Mouse (Mus musculus): ENCODE results near the gene Skiv2l. TPM values are rescaled to one million over a fixed set of nuclear protein-coding genes. Genes with fewer than 3 reads are reported as not detected.
A peak's percentile ranks its signal among the peaks of the same experiment; 100 is the strongest.
"Not testable (repeated sequence)": the region's sequence is repeated elsewhere in the genome, so short reads cannot be mapped to it uniquely, and the experiment has no call there.

Skiv2l gene
- total RNA-seq, 2 experiments from 2014 or later, result 22.6 to 24.5 TPM

GRCm38 (mm10) chr17:34836856-34837221, 13.2 kb downstream of the Skiv2l start, which contains the start of the genes Stk19 and Dxo:
Gene Stk19, minus strand, starts transcription at chr17:34836945.
Gene Dxo, plus strand, starts transcription at chr17:34837019.
- DNase-seq, result peak; percentile 96
- intact Hi-C loops (cut with DNase I), result loop anchor here (1.0 to 10.0 kb wide), 3 partner anchors 13 to 298 kb away; partner anchors contain the start of genes Apom, Bag6, Nelfe and Skiv2l

- intact Hi-C loops (cut with DNase I), result loop anchor here (5.0 to 10.0 kb wide), 2 partner anchors 179 to 298 kb away; partner anchors contain the start of genes Apom and Bag6
- no peak for DNase-seq
These were observed 13.7 kb downstream of the Skiv2l start for GRCm38 (mm10) chr17:34836155-34836855.

GRCm38 (mm10) chr17:34830776-34831175, 19.2 kb downstream of the Skiv2l start:
- not testable (repeated sequence) for DNase-seq
- intact Hi-C loops (cut with DNase I), result loop anchor here (10.0 kb wide), 1 partner anchor 304 kb away; the partner anchor contains the start of genes Apom and Bag6

GRCm38 (mm10) chr17:34814818-34815370, 35.1 kb downstream of the Skiv2l start:
- no peak for DNase-seq
- intact Hi-C loops (cut with DNase I), result loop anchor here (5.0 kb wide), 1 partner anchor 163 kb away; no protein-coding TSS in a partner anchor

GRCm38 (mm10) chr17:34813747-34814146, 36.3 kb downstream of the Skiv2l start:
- peak; percentile 39 to 60 for DNase-seq
- intact Hi-C loops (cut with DNase I), result loop anchor here (1.0 to 5.0 kb wide), 2 partner anchors 82 to 161 kb away; no protein-coding TSS in a partner anchor

- no peak for DNase-seq
- intact Hi-C loops (cut with DNase I), result loop anchor here (5.0 kb wide), 1 partner anchor 159 kb away; no protein-coding TSS in a partner anchor
These were observed 38.7 kb downstream of the Skiv2l start for GRCm38 (mm10) chr17:34811275-34811674.

GRCm38 (mm10) chr17:34810811-34811210, 39.2 kb downstream of the Skiv2l start:
- DNase-seq, result not testable (repeated sequence)
- intact Hi-C loops (cut with DNase I), result loop anchor here (5.0 kb wide), 1 partner anchor 159 kb away; no protein-coding TSS in a partner anchor

- DNase-seq, result not testable (repeated sequence)
- intact Hi-C loops (cut with DNase I), result loop anchor here (5.0 kb wide), 1 partner anchor 158 kb away; no protein-coding TSS in a partner anchor
These were observed 39.6 kb downstream of the Skiv2l start for GRCm38 (mm10) chr17:34810411-34810810.

- intact Hi-C loops (cut with DNase I), result no loop called here
These were observed 41.3 kb downstream of the Skiv2l start for GRCm38 (mm10) chr17:34808599-34809205.

GRCm38 (mm10) chr17:34807176-34807575, 42.8 kb downstream of the Skiv2l start:
- DNase-seq, result no peak
- intact Hi-C loops (cut with DNase I), result no loop called here

More at GRCm38 (mm10) chr17:34808599-34809205, 41.3 kb downstream of the Skiv2l start:
- no peak for DNase-seq

GRCm38 (mm10) chr17:34804871-34805562, 45.0 kb downstream of the Skiv2l start:
- DNase-seq, result no peak
- intact Hi-C loops (cut with DNase I), result no loop called here

- DNase-seq; intact Hi-C loops (cut with DNase I): not testable (repeated sequence)
These were observed 45.7 kb downstream of the Skiv2l start, which contains the start of gene Cyp21a1 for GRCm38 (mm10) chr17:34804301-34804700. Gene Cyp21a1, minus strand, starts transcription at chr17:34804561.

GRCm38 (mm10) chr17:34803367-34803766, 46.6 kb downstream of the Skiv2l start:
- DNase-seq; intact Hi-C loops (cut with DNase I): not testable (repeated sequence)

- DNase-seq; intact Hi-C loops (cut with DNase I): not testable (repeated sequence)
These were observed 47.3 kb downstream of the Skiv2l start for GRCm38 (mm10) chr17:34802756-34803155.

- intact Hi-C loops (cut with DNase I); DNase-seq: not testable (repeated sequence)
These were observed 49.2 kb downstream of the Skiv2l start for GRCm38 (mm10) chr17:34800781-34801305.

- DNase-seq, result no peak
- intact Hi-C loops (cut with DNase I), result loop anchor here (5.0 kb wide), 1 partner anchor 87 kb away; no protein-coding TSS in a partner anchor
These were observed 50.5 kb downstream of the Skiv2l start for GRCm38 (mm10) chr17:34799531-34799925.

- intact Hi-C loops (cut with DNase I), result loop anchor here (5.0 kb wide), 1 partner anchor 87 kb away; no protein-coding TSS in a partner anchor
- no peak for DNase-seq
These were observed 51.0 kb downstream of the Skiv2l start for GRCm38 (mm10) chr17:34798866-34799530.

- not testable (repeated sequence) for DNase-seq
- intact Hi-C loops (cut with DNase I), result loop anchor here (5.0 kb wide), 1 partner anchor 86 kb away; no protein-coding TSS in a partner anchor
These were observed 51.9 kb downstream of the Skiv2l start for GRCm38 (mm10) chr17:34798071-34798470.

Data from heart, postnatal 36 days (tissue).